Comparison of ENCODE assay signal across 29 mouse cellular contexts in the genomic region with DNA sequence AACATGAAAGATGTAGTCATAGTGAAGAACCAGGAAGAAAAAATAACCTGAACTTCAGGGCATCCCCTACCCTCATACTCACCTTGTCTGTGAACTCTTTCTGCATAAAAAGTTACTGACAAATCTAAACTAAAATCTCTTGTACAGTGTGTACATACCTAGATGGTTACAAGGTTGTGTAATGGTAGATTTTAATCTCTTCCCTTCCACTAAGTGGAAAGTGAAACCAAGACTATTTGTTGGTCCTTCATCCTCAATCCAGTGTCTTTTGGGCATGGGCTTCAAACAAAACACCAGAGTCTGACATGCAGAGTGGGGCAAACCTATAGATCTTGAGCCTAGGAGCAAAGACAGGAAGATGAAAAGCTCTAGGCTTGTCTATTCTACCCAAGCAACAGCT. TPM values are rescaled to one million over a fixed set of nuclear protein-coding genes. Genes with fewer than 3 reads are reported as not detected.
A peak's percentile ranks its signal among the peaks of the same experiment; 100 is the strongest.
DNase-seq lines count a peak whose midpoint lies in the region; ATAC-seq and TF ChIP-seq lines count a peak whose summit lies in the region.
"Had no signal": no experiment of that assay in that cellular context is flagged by ENCODE, and none has a peak within 500 bp of the region (broad histone marks: within the 10 kb centered on the region; RNA-seq: fewer than 3 reads in every experiment).

No protein-coding gene starts in this region.

- no peaks in the 10 kb centered on the region for H3K4me1 ChIP-seq in lung, postnatal 0 days (ENCODE audit: insufficient read depth, low read depth, low read length)
- H3K4me1 ChIP-seq: hindbrain, embryonic 12.5 days; neural tube, embryonic 13.5 days had no signal

- no peak overlapping the region for H3K4me3 ChIP-seq in lung, postnatal 0 days (ENCODE audit: low read depth, low read length)
- H3K4me3 ChIP-seq: hindbrain, embryonic 12.5 days; myocyte; neural tube, embryonic 13.5 days had no signal

- no peak overlapping the region for H3K9ac ChIP-seq in lung, postnatal 0 days (replicated peaks; ENCODE audit: low read depth)
- H3K9ac ChIP-seq: hindbrain, embryonic 12.5 days; neural tube, embryonic 13.5 days had no signal

- H3K27me3 ChIP-seq in lung, postnatal 0 days (replicated peaks; ENCODE audit: insufficient read depth, low read length), result no peaks in the 10 kb centered on the region
- H3K27me3 ChIP-seq: hindbrain, embryonic 12.5 days; neural tube, embryonic 13.5 days had no signal

- no peak for TF ChIP-seq EP300 in lung, postnatal 0 days (IDR thresholded peaks at IDR 0.05)

- no peak for TF ChIP-seq CTCF in lung, postnatal 0 days (IDR thresholded peaks at IDR 0.05)

- no peak overlapping the region for H3K4me2 ChIP-seq in lung, postnatal 0 days (replicated peaks; ENCODE audit: low read depth, low read length)
- H3K4me2 ChIP-seq: heart, embryonic 11.5 days; hindbrain, embryonic 12.5 days; neural tube, embryonic 13.5 days had no signal

- no peak overlapping the region for H3K27ac ChIP-seq in lung, postnatal 0 days (ENCODE audit: low read length)
- H3K27ac ChIP-seq: hindbrain, embryonic 12.5 days; neural tube, embryonic 13.5 days; stomach, postnatal 0 days had no signal

- H3K9me3 ChIP-seq in lung, postnatal 0 days (ENCODE audit: low read length), result no peaks in the 10 kb centered on the region
- H3K9me3 ChIP-seq: hindbrain, embryonic 12.5 days; neural tube, embryonic 13.5 days had no signal

- no peaks in the 10 kb centered on the region for H3K36me3 ChIP-seq in lung, postnatal 0 days (ENCODE audit: insufficient read depth, low read length)
- H3K36me3 ChIP-seq: hindbrain, embryonic 12.5 days; neural tube, embryonic 13.5 days had no signal

- DNase-seq in lung, postnatal 0 days (ENCODE audit: low spot score), result peak; percentile 23
- DNase-seq in lung, postnatal 25 days (ENCODE audit: low spot score), result no peak
- DNase-seq in 416B (ENCODE audit: low read depth), result peak; percentile 43
- peak; percentile 58 for DNase-seq in CD4-positive, CD25-positive, alpha-beta regulatory T cell, adult 2 months (ENCODE audit: low read depth, low spot score)
- peak; percentile 79 for DNase-seq in induced T-regulatory cell, adult 2 months (ENCODE audit: low read depth)
- DNase-seq in cerebellum, postnatal 4 days (ENCODE audit: low spot score in 2 of 2), result no peak
- DNase-seq: cerebellum, adult 11-12 months; gastrocnemius, postnatal 10 days had no signal

- no peak; the same call in 1 of the 2 replicates for ATAC-seq in lung, postnatal 0 days
- ATAC-seq in erythroid progenitor cell, adult 5-6 weeks (replicated peaks; ENCODE audit: low FRiP score, poor library complexity, severe bottlenecking), result no peak

RNA-seq across cellular contexts. Expression of a gene that starts 33.2 kb away (rescaled TPM):
- 19.6 and 20.8 TPM in 2 replicates for polyA plus RNA-seq in lung, postnatal 0 days (2015; fragmentation: Nextera tagmentation; extraction: Ambion mirVana)
- 3.2 and 5.0 TPM in 2 replicates for total RNA-seq in erythroid progenitor cell, adult 5-6 weeks (2015; ENCODE audit: low replicate concordance)
- 3.5 and 8.2 TPM in 2 replicates for total RNA-seq in erythroid progenitor cell, adult 5-6 weeks (2017; ENCODE audit: low replicate concordance)

RNA-seq across cellular contexts. Expression of a gene that starts 43.0 kb away (rescaled TPM):
- polyA plus RNA-seq in lung, postnatal 0 days (2015; fragmentation: Nextera tagmentation; extraction: Ambion mirVana), result 0.07 TPM in 1 of 2 replicates, not detected in the other
- total RNA-seq in erythroid progenitor cell, adult 5-6 weeks (2015; ENCODE audit: low replicate concordance), result not detected in 2 replicates
- total RNA-seq in erythroid progenitor cell, adult 5-6 weeks (2017; ENCODE audit: low replicate concordance), result not detected in 2 replicates
- total RNA-seq: adrenal gland, adult 2 months; ES-E14; gastrocnemius, postnatal 10 days; layer of hippocampus, adult 18-20 months; layer of hippocampus, postnatal 14 days; liver, adult 2 months; megakaryocyte-erythroid progenitor cell, adult 5-6 weeks had no signal
- polyA plus RNA-seq: adrenal gland, adult 2 months; C2C12; embryonic facial prominence, embryonic 14.5 days; forebrain, embryonic 16.5 days; heart, embryonic 11.5 days; heart, postnatal 0 days; hindbrain, embryonic 12.5 days; intestine, embryonic 14.5 days; kidney, adult 2 months; limb, embryonic 11.5 days; liver, adult 2 months; midbrain, embryonic 14.5 days; myocyte; neural tube, embryonic 13.5 days; Patski had no signal

Comparison
In these comparisons a context has a peak if more than half of its experiments do, and no peak if none do; other contexts are left out.
1. DNase-seq: peak in lung, postnatal 0 days (single experiment), 416B (single experiment), CD4-positive, CD25-positive, alpha-beta regulatory T cell, adult 2 months (single experiment) and induced T-regulatory cell, adult 2 months (single experiment); none in lung, postnatal 25 days (single experiment) and cerebellum, postnatal 4 days (0 of 2).